Mouse (Mus musculus): Measurements from ENCODE around the gene Mad2l1bp.

- TF ChIP-seq CTCF (IDR thresholded peaks at IDR 0.05; ENCODE audit: control insufficient read depth, insufficient read depth, insufficient read length) (no peak), MYOG (IDR thresholded peaks at IDR 0.05; ENCODE audit: control insufficient read depth, extremely low read depth, insufficient read length) (no peak), CEBPB (IDR thresholded peaks at IDR 0.05; ENCODE audit: low read depth) (no peak), MAX (IDR thresholded peaks at IDR 0.05) (no peak), USF1 (IDR thresholded peaks at IDR 0.05; ENCODE audit: low read depth) (no peak)
Observed at GRCm38 (mm10) chr17:46156680-46157079, 3.3 kb upstream of the Mad2l1bp start.

Measured in C2C12 (cell line).